Mouse (Mus musculus) liver, embryonic 14 days (tissue): Measurements from ENCODE around the gene Slc1a1. TPM values are rescaled to one million over a fixed set of nuclear protein-coding genes. Genes with fewer than 3 reads are reported as not detected.

Experiments used
- polyA plus RNA-seq: library from polyadenylated mRNA; depleted of rRNA; stranded (reverse); fragments of >200 nt; gene quantifications from 2 replicates; pipeline ENCODE4 v1.2.3, GENCODE M21; 2012; rRNA removed

The Slc1a1 gene
- polyA plus RNA-seq = under 0.01 TPM in 1 of 2 replicates, not detected in the other

DNA sequence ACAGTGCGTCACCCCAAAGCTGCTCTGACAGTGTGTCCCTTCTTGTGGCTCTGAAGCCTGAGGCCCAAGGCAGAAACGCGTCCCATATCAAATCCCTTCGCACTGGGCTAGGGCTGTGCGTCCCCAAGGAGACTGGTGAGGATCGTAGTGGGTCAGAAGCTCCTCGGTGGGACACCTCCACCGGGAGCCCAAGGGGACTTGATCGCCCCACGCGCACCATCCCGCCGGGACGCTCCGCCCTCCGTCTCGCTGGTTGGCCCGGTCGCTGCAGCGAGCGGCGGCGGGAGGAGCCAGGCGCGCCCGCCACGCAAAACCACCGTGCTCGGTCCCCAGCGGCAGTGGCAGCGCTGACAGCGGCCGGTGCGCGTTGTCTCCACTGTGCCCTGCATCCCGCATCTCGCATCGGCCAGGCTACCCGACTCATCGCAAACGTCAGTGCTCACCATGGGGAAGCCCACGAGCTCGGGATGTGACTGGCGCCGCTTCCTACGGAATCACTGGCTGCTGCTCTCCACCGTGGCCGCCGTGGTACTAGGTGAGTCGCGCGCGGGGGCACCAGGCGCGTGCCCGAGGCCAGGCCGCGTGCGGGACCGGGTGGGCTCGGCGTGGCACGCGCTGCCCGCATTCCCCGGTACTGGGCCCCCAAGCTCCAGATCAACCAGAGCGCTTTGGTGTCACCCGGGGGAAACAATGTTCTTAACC, at the start of gene Slc1a1:
Gene Slc1a1 (plus strand): TSS at position 252 of the 702 bp plus-strand sequence.

Other genes with a start within 250 kb of the Slc1a1 start
- 0.03 and 0.07 TPM in 2 replicates for gene Glis3, start 155.0 kb upstream of the Slc1a1 start, polyA plus RNA-seq
- 1.3 and 1.6 TPM in 2 replicates for gene Plpp6, start 128.9 kb downstream of the Slc1a1 start, polyA plus RNA-seq
- gene 4430402I18Rik, start 132.8 kb downstream of the Slc1a1 start, polyA plus RNA-seq = 1.7 TPM in 2 replicates
- 8.1 and 9.6 TPM in 2 replicates for gene Cdc37l1, start 155.3 kb downstream of the Slc1a1 start, polyA plus RNA-seq
- gene Ak3, start 212.9 kb downstream of the Slc1a1 start, polyA plus RNA-seq = 15.3 and 17.6 TPM in 2 replicates